Mouse (Mus musculus): Measurements from ENCODE around the gene Cryzl1. TPM values are rescaled to one million over a fixed set of nuclear protein-coding genes. Genes with fewer than 3 reads are reported as not detected.

Cryzl1 gene
- polyA plus RNA-seq, 1 experiment from 2014 or later: 59.3 TPM

- Histone ChIP-seq H3K9me3 (ENCODE audit: low read length) (no peaks in the 10 kb centered on the region), H3K36me3 (ENCODE audit: insufficient read depth, low read length) (no peaks in the 10 kb centered on the region), H3K27ac (ENCODE audit: low read length) (no peak overlapping the region), H3K9ac (replicated peaks; ENCODE audit: low read depth) (no peak overlapping the region), H3K4me3 (ENCODE audit: low read depth, low read length) (no peak overlapping the region), H3K4me1 (ENCODE audit: insufficient read depth, low read depth, low read length) (no peaks in the 10 kb centered on the region), H3K27me3 (replicated peaks; ENCODE audit: insufficient read depth, low read length) (no peaks in the 10 kb centered on the region), H3K4me2 (replicated peaks; ENCODE audit: low read depth, low read length) (no peak overlapping the region)
- ATAC-seq (peak; percentile 54; the same call in 1 of the 2 replicates), DNase-seq (ENCODE audit: low spot score) (peak; percentile 75)
- TF ChIP-seq CTCF (IDR thresholded peaks at IDR 0.05) (no peak), EP300 (IDR thresholded peaks at IDR 0.05) (no peak)
- 43% methylated on average over 14 of the region's 14 CpGs for WGBS
These were observed 17.6 kb upstream of the Cryzl1 start for GRCm38 (mm10) chr16:91746101-91746950.

DNA sequence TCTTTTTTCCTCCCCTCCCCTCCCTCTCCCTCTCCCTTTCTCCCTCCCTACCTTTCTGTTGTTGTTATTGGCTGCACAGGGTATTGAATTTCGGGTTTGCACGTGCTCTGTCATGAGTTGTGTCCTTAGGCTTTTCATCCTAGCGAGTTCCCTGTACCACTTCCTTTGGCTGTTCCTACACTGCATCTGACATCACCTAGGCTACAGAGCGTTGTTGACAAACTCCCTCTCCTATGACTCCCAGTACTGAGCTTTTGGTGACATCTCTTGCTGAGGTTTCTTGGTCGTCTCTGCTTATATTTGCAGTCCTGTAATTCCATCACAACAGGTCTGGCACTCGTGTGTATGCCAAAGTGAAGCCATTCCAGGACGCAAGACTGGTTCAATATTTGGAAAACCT lies 14.3 kb upstream of the Cryzl1 start:
- no peak overlapping the region for H3K9ac ChIP-seq (replicated peaks; ENCODE audit: low read depth)
- H3K4me3 ChIP-seq (ENCODE audit: low read depth, low read length): no peak overlapping the region
- DNase-seq (ENCODE audit: low spot score) (no peak), ATAC-seq (no peak)
- H3K27me3 ChIP-seq (replicated peaks; ENCODE audit: insufficient read depth, low read length): no peaks in the 10 kb centered on the region
- no peak for TF ChIP-seq CTCF (IDR thresholded peaks at IDR 0.05)
- TF ChIP-seq EP300 (IDR thresholded peaks at IDR 0.05): no peak
- no peak overlapping the region for H3K27ac ChIP-seq (ENCODE audit: low read length)
- H3K4me2 ChIP-seq (replicated peaks; ENCODE audit: low read depth, low read length): no peak overlapping the region
- 79% methylated on average over 7 of the region's 7 CpGs for WGBS
- H3K4me1 ChIP-seq (ENCODE audit: insufficient read depth, low read depth, low read length): no peaks in the 10 kb centered on the region; the same call in 1 of the 2 replicates
- H3K9me3 ChIP-seq (ENCODE audit: low read length): no peaks in the 10 kb centered on the region
- no peaks in the 10 kb centered on the region for H3K36me3 ChIP-seq (ENCODE audit: insufficient read depth, low read length)

- TF ChIP-seq EP300 (IDR thresholded peaks at IDR 0.05) (no peak), CTCF (IDR thresholded peaks at IDR 0.05) (no peak)
These were observed 12.1 kb upstream of the Cryzl1 start for GRCm38 (mm10) chr16:91740918-91741255.

DNA sequence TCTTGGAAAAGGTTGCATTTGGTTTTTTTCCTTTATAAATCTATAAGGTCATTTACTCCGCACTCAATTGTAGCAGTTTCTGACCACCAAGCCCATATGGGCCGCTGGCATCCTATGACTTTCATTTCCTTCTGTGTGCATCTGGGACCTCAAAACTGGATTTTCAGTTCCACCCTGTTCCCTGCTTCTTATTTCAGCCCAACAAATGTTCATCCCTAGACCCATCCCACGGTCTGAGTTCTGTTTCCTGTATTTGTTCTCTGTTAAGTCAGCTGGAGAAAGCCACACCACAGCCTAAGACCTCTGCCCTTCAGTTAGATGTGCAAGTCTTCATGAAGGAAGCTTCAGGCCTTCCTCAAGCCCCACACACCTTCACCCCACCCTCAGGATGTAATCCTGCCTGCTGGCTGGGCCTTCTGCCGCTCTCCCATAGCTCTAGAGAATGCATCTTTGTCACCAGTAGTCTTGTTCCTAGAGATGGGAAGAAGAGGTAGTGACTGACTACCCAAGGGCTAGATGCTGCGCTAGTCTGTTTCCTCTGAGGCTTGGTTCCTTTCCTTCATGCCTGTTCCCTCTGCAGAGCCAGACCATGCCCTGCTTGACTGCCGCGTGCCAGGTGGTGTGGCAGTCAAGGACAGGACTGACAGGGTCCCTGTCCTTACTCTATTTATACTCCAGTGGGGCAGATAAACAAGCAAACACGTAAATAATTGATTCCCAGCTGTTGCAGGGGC lies 11.6 kb upstream of the Cryzl1 start:
- peaks cover 3% of the 10 kb centered on the region; the same call in 1 of the 2 replicates for H3K4me1 ChIP-seq (ENCODE audit: insufficient read depth, low read depth, low read length)
- no peak overlapping the region for H3K4me2 ChIP-seq (replicated peaks; ENCODE audit: low read depth, low read length)
- no peaks in the 10 kb centered on the region for H3K27me3 ChIP-seq (replicated peaks; ENCODE audit: insufficient read depth, low read length)
- DNase-seq (ENCODE audit: low spot score) (no peak), ATAC-seq (no peak)
- TF ChIP-seq CTCF (IDR thresholded peaks at IDR 0.05): no peak
- no peak for TF ChIP-seq EP300 (IDR thresholded peaks at IDR 0.05)
- no peak overlapping the region for H3K9ac ChIP-seq (replicated peaks; ENCODE audit: low read depth)
- no peaks in the 10 kb centered on the region for H3K36me3 ChIP-seq (ENCODE audit: insufficient read depth, low read length)
- no peaks in the 10 kb centered on the region for H3K9me3 ChIP-seq (ENCODE audit: low read length)
- H3K27ac ChIP-seq (ENCODE audit: low read length): no peak overlapping the region
- 63% methylated on average over 8 of the region's 8 CpGs for WGBS
- no peak overlapping the region for H3K4me3 ChIP-seq (ENCODE audit: low read depth, low read length)

More at GRCm38 (mm10) chr16:91740918-91741255, 12.1 kb upstream of the Cryzl1 start:
- no peak overlapping the region for H3K9ac ChIP-seq (replicated peaks; ENCODE audit: low read depth)
- no peaks in the 10 kb centered on the region for H3K36me3 ChIP-seq (ENCODE audit: insufficient read depth, low read length)
- DNase-seq (ENCODE audit: low spot score): no peak
- no peak for ATAC-seq
- no peaks in the 10 kb centered on the region; the same call in 1 of the 2 replicates for H3K4me1 ChIP-seq (ENCODE audit: insufficient read depth, low read depth, low read length)
- H3K4me2 ChIP-seq (replicated peaks; ENCODE audit: low read depth, low read length): no peak overlapping the region
- no peaks in the 10 kb centered on the region for H3K9me3 ChIP-seq (ENCODE audit: low read length)
- WGBS: 81% methylated on average over 7 of the region's 7 CpGs
- no peak overlapping the region for H3K4me3 ChIP-seq (ENCODE audit: low read depth, low read length)
- no peak overlapping the region for H3K27ac ChIP-seq (ENCODE audit: low read length)
- no peaks in the 10 kb centered on the region for H3K27me3 ChIP-seq (replicated peaks; ENCODE audit: insufficient read depth, low read length)

DNA sequence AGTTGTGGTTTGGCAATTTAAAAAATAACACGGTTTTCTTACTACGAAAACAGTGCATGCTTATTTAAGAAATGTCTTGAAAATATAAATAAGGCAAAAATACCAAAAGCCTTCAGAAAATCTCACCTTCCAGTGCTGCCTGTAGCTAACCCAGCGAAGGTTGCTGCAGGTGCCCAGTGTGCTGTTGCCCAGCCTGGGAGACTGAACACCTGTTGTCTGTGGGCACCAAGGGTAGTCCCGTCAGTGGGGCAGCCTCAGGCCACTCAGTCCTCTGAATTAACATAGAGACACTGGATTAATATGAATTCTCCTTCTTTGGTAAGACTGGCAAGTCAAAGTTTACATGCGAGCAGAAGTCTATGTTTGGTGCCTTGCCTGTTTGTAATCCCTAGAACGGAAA lies 9.7 kb upstream of the Cryzl1 start:
- ATAC-seq: no peak
- WGBS: 81% methylated on average over 6 of the region's 6 CpGs

GRCm38 (mm10) chr16:91736046-91736816 lies 7.5 kb upstream of the Cryzl1 start:
- H3K9me3 ChIP-seq (ENCODE audit: low read length): no peaks in the 10 kb centered on the region
- no peak overlapping the region for H3K4me2 ChIP-seq (replicated peaks; ENCODE audit: low read depth, low read length)
- peak; percentile 17 for DNase-seq (ENCODE audit: low spot score)
- H3K4me3 ChIP-seq (ENCODE audit: low read depth, low read length): no peak overlapping the region
- ATAC-seq: no peak
- TF ChIP-seq EP300 (IDR thresholded peaks at IDR 0.05) (no peak), CTCF (IDR thresholded peaks at IDR 0.05) (no peak)
- peaks cover 10% of the 10 kb centered on the region; the same call in 1 of the 2 replicates for H3K4me1 ChIP-seq (ENCODE audit: insufficient read depth, low read depth, low read length)
- no peak overlapping the region for H3K27ac ChIP-seq (ENCODE audit: low read length)
- WGBS: 80% methylated on average over 7 of the region's 7 CpGs
- H3K36me3 ChIP-seq (ENCODE audit: insufficient read depth, low read length): no peaks in the 10 kb centered on the region
- H3K27me3 ChIP-seq (replicated peaks; ENCODE audit: insufficient read depth, low read length): no peaks in the 10 kb centered on the region
- no peak overlapping the region for H3K9ac ChIP-seq (replicated peaks; ENCODE audit: low read depth)

More for the DNA sequence above, 9.7 kb upstream of the Cryzl1 start:
- no peaks in the 10 kb centered on the region for H3K27me3 ChIP-seq (replicated peaks; ENCODE audit: insufficient read depth, low read length)
- H3K9me3 ChIP-seq (ENCODE audit: low read length): no peaks in the 10 kb centered on the region
- H3K4me1 ChIP-seq (ENCODE audit: insufficient read depth, low read depth, low read length): peaks cover 10% of the 10 kb centered on the region; the same call in 1 of the 2 replicates
- DNase-seq (ENCODE audit: low spot score): no peak
- H3K4me2 ChIP-seq (replicated peaks; ENCODE audit: low read depth, low read length): no peak overlapping the region
- no peak overlapping the region for H3K9ac ChIP-seq (replicated peaks; ENCODE audit: low read depth)
- H3K27ac ChIP-seq (ENCODE audit: low read length): no peak overlapping the region
- TF ChIP-seq CTCF (IDR thresholded peaks at IDR 0.05): no peak
- TF ChIP-seq EP300 (IDR thresholded peaks at IDR 0.05): no peak
- no peaks in the 10 kb centered on the region for H3K36me3 ChIP-seq (ENCODE audit: insufficient read depth, low read length)
- H3K4me3 ChIP-seq (ENCODE audit: low read depth, low read length): no peak overlapping the region
